Mouse (Mus musculus) ovary, postnatal 36 days (tissue): ENCODE measurements around the gene Gm42957.
"Not testable (repeated sequence)": the region's sequence is repeated elsewhere in the genome, so short reads cannot be mapped to it uniquely, and the experiment has no call there.

Source experiments
- DNase-seq: peaks from one replicate; pipeline ENCODE4 v3.0.0; 2022; ENCODE audit warnings: low spot score, mixed read lengths

Gm42957 gene

DNA sequence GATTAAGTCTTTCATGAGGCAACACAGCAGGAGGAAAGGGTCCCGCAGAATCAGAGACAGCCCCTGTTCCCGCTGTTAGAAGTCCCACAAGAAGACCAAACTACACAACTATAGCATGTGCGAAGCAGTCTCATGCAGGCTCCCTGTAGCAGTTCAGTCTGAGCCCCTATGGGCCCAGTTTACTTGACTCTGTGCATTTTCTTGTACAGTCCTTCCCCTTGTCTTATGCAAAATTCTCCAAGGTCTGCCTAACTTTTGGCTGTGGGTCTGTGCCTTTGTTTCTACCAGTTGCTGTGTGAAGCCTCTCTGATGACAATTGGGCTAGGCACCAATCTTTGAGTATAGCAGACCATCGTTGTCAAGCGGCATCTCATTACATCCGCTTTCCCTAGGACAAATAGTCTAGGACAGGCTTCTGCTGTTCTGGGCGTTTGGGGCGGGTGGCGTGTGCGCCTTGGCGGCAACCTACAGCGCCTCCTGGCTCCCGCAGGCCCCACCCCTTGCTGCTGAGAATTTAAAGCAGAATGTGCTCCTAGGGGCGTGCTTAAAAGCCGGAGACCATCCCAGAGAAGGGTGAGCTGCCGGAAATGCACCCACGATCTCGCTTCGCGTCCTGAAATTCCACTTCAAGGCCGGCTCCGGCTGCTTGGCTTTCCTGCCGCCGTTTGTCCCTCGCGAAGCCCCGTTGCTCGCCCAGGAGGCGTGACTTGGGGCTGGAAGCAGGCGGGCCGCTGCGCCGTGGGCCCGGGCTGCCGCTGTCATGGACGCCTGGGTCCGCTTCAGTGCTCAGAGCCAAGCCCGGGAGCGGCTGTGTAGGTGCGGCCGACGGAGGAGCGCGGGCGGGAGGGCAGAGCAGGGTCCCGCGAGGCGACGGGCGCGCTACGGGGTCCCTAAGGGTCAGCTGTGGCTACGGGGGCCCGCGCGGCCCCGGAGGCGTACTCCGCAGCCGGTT lies at the start of gene Gm42957, which contains the start of gene Pex11b:
Gene Gm42957 (plus strand): TSS at position 547 of the 952 bp plus-strand sequence.
Gene Pex11b (plus strand): TSS at position 449 of the 952 bp plus-strand sequence.
- DNase-seq: peak; percentile 90

- no peak for DNase-seq
Observed at GRCm38 (mm10) chr3:96590657-96591056, 44.6 kb upstream of the Gm42957 start.

- no peak for DNase-seq
Observed at GRCm38 (mm10) chr3:96593374-96593773, 41.9 kb upstream of the Gm42957 start.

- DNase-seq: peak; percentile 92
Observed at GRCm38 (mm10) chr3:96593790-96594560, 41.3 kb upstream of the Gm42957 start, which contains the start of gene Polr3gl. TSS of gene Polr3gl (minus strand) at chr3:96594181.

DNA sequence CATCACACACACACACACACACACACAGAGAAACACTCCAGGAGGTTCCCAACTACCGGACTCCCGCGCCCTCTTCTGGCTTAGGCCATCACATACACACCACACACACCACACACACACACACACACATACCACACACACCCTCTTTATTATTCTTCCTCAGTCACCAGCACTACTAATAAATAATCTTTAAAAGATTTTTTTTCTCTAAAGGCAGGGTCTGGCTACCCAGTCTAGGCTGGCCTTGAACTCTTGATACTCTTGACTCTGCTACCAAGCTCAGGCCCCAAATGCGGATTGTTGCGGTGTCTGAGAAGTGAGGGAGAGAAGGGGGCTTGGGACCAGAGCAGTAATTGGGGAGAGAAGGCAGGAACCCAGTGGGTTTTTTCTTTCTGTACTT lies 40.4 kb upstream of the Gm42957 start:
- DNase-seq: no peak

- no peak for DNase-seq
Observed at GRCm38 (mm10) chr3:96595661-96596060, 39.6 kb upstream of the Gm42957 start.

DNA sequence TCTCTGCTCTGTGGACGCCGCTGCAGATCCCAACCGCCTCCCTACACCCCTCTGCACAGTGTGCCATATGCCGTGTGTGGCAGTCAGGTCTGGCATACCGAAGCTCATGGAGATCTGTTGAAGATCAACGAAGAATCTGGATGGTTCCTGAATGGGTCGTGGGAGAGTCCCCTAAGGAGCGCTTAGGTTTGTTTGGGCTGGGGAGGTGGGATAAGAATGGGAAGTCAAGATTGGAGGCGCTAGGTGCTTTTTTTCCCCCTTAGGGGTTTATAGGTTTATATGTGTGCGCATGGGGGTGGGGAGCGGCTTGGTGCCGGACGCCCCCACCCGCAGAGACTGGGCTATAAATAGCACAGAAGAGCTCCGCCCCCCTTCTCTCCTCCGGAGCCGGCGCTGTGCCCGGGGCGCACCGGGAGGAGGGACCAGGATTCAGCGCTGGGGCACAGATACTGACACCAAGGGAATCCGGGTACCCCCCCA lies 39.0 kb upstream of the Gm42957 start, which contains the start of gene Ankrd34a:
Gene Ankrd34a (plus strand): TSS at position 409 of the 480 bp plus-strand sequence.
- peak; percentile 56 for DNase-seq

GRCm38 (mm10) chr3:96596855-96597254 lies 38.4 kb upstream of the Gm42957 start:
- no peak for DNase-seq

DNA sequence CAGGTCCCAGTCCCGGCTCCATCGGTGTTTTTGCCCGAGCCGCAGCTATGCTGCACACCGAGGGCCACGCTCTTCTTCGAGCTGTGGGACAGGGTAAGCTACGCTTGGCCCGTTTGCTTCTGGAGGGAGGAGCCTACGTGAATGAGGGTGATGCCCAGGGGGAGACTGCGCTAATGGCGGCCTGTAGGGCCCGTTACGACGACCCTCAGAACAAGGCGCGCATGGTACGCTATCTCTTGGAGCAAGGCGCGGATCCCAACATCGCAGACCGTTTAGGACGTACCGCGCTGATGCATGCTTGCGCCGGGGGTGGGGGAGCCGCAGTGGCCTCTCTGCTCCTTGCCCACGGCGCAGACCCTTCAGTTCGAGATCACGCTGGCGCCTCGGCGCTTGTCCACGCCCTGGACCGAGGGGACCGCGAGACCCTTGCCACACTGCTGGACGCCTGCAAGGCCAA lies 37.8 kb upstream of the Gm42957 start:
- no peak for DNase-seq

- DNase-seq: peak; percentile 76
Observed at GRCm38 (mm10) chr3:96598156-96599068, 36.9 kb upstream of the Gm42957 start.

- no peak for DNase-seq
Observed at GRCm38 (mm10) chr3:96599069-96599393, 36.2 kb upstream of the Gm42957 start.

DNA sequence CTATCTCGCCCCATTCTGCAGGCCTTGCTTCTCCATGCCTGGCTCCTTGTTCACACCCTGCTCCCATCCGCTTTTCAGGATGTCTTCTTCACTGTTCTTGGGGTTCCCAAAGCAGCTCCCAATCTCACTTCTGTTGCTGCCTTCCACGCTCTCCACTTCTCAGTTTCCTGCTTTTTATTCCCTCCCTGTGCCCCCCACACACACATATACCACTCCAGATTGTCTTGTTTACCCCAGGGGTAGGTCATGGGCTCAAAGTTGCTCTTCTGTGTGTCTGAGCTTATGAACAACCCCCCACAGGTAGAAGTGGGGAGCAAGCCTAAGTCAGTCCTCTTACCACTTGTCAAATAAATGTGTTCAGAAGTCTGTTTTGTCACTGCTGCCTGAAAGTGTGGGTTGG lies 35.9 kb upstream of the Gm42957 start:
- DNase-seq: no peak

- DNase-seq: peak; percentile 92
Observed at GRCm38 (mm10) chr3:96600639-96601250, 34.5 kb upstream of the Gm42957 start, which contains the start of gene Lix1l. TSS of gene Lix1l (plus strand) at chr3:96601149.

- DNase-seq: peak; percentile 77
Observed at GRCm38 (mm10) chr3:96601251-96601787, 34.0 kb upstream of the Gm42957 start.

DNA sequence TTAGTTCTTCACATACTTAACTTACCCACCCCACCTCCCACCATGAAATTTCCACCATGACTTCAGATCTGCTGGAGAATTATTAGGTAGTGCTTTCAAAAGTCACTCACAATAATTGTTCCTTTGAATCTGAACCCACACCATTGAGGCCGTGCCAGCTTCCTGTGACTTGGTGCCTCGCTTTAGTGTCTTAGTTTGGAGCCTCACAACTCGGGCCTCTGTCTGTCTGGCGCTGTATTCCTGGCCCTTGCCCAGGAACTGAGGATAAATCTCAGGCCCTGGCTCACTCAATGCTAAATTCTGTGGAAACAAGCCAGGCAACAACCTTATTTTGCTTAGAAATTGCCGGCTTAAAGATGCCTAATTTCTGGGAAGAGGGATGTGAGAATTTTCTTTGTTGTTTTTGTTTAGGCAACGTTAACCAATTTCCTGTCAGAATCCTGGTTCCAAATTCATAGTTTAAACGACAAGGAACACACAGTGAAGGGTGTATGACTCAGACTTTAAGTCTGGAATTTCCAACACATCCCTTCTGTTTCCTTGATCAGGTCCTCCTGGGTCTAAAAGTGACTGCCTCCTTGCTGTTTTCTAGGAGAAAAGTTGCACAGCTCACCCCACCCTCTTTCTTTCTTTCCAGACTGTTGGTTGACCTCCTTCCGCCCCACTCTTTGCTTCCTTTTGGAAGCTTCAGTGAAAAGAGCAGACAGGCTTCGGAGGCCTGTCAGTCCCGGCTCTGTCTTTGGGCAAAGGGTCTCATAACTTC lies 33.2 kb upstream of the Gm42957 start:
- DNase-seq: peak; percentile 45

DNA sequence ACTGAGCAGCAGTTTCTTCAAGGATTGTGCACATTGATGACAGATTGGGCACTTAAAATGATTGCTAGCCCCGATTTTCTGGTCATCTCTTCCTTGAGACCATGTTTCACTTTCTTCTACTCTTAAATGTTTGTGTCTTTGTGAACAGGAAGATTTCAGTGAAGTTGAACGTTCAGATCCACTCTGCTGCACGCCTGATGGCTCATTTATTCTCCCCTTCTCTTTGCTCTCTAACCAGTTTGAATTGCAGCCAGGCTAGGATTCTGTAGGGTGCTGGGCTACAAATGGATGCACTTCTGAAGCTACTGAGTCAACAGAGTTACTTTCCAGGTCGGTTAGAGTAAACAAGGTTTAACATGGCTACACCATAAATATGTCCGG lies 32.6 kb upstream of the Gm42957 start:
- DNase-seq: no peak

DNA sequence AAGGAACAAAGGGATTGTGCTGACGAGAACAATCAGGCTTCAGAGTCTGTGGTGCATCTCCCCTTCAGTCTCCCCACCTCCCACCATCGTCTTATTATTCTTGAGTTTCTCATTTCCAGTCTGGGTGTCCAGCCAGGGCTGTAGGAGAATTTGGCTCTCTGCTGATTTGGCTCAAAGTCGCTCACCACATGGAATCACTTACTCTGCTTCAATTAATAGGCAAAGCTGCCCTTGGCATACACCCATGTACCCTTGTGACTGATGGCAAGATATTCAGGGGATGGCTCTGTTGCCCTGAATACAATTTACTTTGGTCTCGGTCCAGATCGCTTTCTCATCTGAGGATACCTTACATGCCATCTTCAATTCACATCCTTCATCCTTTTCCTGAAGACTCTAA lies 32.0 kb upstream of the Gm42957 start:
- DNase-seq: no peak

DNA sequence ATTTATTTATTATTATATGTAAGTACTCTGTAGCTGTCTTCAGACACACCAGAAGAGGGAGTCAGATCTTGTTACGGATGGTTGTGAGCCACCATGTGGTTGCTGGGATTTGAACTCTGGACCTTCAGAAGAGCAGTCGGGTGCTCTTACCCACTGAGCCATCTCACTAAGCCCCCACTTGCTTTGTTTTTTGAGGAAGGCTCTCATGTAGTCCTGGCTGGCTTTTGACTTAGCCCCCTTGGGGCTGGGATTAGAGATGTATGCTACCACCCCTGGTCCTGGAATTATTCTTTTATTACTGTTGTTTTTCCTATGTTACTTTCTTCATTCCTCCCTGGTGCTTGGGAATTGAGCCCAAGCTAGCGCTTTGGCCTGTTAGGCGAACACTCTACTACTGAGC lies 29.3 kb upstream of the Gm42957 start:
- DNase-seq: not testable (repeated sequence)

- no peak for DNase-seq
Observed at GRCm38 (mm10) chr3:96606618-96607017, 28.7 kb upstream of the Gm42957 start.

- DNase-seq: no peak
Observed at GRCm38 (mm10) chr3:96617941-96618340, 17.3 kb upstream of the Gm42957 start.
